Mouse (Mus musculus) lung, postnatal 4 days (tissue): ENCODE data around the gene Olfr1274-ps.
"Not testable (repeated sequence)": the region's sequence is repeated elsewhere in the genome, so short reads cannot be mapped to it uniquely, and the experiment has no call there.

Source experiments
- DNase-seq, 2 experiments: peaks; one replicate each; pipeline ENCODE4 v3.0.0; 2021

Olfr1274-ps gene

GRCm38 (mm10) chr2:90398633-90399107, at the start of gene Olfr1274-ps:
TSS of gene Olfr1274-ps (plus strand) at chr2:90398683.
- not testable (repeated sequence) for DNase-seq

- DNase-seq: not testable (repeated sequence)
Observed at GRCm38 (mm10) chr2:90351047-90351446, 47.4 kb upstream of the Olfr1274-ps start.

- DNase-seq: not testable (repeated sequence)
Observed at GRCm38 (mm10) chr2:90351540-90351939, 46.9 kb upstream of the Olfr1274-ps start.

GRCm38 (mm10) chr2:90359229-90359628, 39.3 kb upstream of the Olfr1274-ps start:
- not testable (repeated sequence) for DNase-seq

GRCm38 (mm10) chr2:90360199-90360598, 38.3 kb upstream of the Olfr1274-ps start:
- DNase-seq: not testable (repeated sequence)

- DNase-seq: not testable (repeated sequence)
Observed at GRCm38 (mm10) chr2:90414110-90414821, 15.8 kb downstream of the Olfr1274-ps start.

- not testable (repeated sequence) for DNase-seq
Observed at GRCm38 (mm10) chr2:90422282-90422681, 23.8 kb downstream of the Olfr1274-ps start.

GRCm38 (mm10) chr2:90424937-90425336, 26.5 kb downstream of the Olfr1274-ps start:
- not testable (repeated sequence) for DNase-seq

GRCm38 (mm10) chr2:90428988-90429717, 30.7 kb downstream of the Olfr1274-ps start:
- not testable (repeated sequence) for DNase-seq

GRCm38 (mm10) chr2:90429782-90430181, 31.3 kb downstream of the Olfr1274-ps start:
- not testable (repeated sequence) for DNase-seq

GRCm38 (mm10) chr2:90437453-90437852, 39.0 kb downstream of the Olfr1274-ps start:
- DNase-seq: not testable (repeated sequence)

GRCm38 (mm10) chr2:90440169-90440568, 41.7 kb downstream of the Olfr1274-ps start:
- not testable (repeated sequence) for DNase-seq

GRCm38 (mm10) chr2:90441811-90442210, 43.3 kb downstream of the Olfr1274-ps start:
- not testable (repeated sequence) for DNase-seq

- DNase-seq: no peak
Observed at GRCm38 (mm10) chr2:90443811-90444210, 45.3 kb downstream of the Olfr1274-ps start.

GRCm38 (mm10) chr2:90448967-90449740, 50.7 kb downstream of the Olfr1274-ps start:
- peak in 1 of 2 experiments; percentile 36 for DNase-seq

- no peak for DNase-seq
Observed at GRCm38 (mm10) chr2:90452380-90452779, 53.9 kb downstream of the Olfr1274-ps start.
